Mouse (Mus musculus): ENCODE data around the gene Psenen.

The Psenen gene

DNA sequence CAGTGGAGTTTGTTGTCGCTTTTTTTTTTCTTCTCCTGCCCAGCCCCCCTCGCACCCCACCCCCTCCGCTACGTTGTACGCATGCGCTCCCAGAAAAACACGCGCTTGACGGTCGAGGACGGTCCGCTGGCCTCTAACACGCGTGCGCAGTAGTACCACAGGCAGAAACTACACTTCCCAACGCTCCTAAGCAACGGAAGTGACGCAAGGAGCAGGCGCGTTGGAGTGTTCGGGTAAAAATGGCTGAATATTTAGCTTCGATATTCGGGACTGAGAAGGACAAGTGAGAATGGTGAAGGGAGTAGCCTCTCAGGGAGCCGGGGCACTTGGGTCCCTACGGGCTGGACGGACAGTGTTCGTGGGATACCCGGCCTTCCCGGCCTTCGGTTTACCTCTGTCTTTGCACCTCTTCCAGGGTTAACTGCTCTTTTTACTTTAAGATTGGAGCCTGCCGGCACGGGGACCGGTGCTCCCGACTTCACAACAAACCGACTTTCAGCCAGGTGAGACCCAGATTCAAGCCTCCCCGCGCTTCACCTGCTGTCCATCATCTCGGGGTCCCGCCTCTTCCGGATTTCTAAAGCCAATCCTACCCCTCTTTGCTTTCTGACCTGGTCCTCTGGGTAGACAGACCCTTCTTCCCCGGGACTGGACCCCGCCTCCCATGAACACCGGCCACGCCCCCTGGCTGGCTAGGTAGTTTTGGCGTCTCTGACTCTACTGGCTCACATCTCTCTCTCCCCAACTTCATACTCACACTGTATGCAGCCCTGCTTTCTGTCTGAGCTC lies at the start of gene Psenen, which contains the start of the genes U2af1l4 and Gm49396:
Gene Psenen, minus strand, starts transcription at position 511 of the 789 bp plus-strand sequence.
Gene U2af1l4, plus strand, starts transcription at position 185 of the 789 bp plus-strand sequence.
Gene Gm49396, plus strand, starts transcription at position 228 of the 789 bp plus-strand sequence.
- peak; percentile 99 for DNase-seq (ENCODE audit: low read depth, low spot score)

DNA sequence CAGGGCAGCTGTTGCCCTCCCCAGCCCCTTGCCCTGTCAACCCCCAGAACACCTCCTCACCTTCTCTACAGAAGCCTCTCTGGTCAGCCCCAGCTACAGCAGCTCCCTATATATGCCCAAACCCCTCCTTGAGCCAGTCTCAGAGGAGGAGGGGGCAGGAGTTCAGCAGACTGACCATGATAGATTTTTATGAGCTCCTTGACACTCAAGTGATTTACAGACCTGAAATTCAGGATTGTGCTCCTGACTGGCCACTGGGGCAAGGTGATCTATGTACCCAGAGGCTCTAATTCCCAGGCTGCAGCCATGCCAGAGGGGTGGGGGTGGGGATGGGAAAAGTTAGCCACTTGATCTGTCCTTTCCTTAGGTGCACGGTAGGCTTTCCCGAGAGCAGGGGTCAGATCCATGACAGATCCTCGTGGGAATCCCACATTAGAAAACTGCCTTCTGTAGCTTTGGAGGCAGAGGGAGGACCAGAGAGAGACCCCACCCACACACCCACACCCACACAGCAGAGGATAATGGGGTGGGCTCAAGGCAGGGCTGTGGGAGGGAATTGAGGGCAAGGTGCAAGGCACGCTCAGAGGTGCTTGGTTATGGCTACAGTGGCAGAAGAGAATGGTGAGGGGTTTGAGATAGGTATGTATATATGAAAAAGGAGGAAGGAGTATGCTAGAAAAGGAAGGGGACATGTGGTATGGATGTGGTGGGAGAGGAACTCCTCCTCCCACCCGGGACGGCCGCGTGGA lies 49.4 kb upstream of the Psenen start, which contains the start of gene Upk1a:
Gene Upk1a, minus strand, starts transcription at position 194 of the 749 bp plus-strand sequence.
- DNase-seq (ENCODE audit: low read depth, low spot score) = no peak

DNA sequence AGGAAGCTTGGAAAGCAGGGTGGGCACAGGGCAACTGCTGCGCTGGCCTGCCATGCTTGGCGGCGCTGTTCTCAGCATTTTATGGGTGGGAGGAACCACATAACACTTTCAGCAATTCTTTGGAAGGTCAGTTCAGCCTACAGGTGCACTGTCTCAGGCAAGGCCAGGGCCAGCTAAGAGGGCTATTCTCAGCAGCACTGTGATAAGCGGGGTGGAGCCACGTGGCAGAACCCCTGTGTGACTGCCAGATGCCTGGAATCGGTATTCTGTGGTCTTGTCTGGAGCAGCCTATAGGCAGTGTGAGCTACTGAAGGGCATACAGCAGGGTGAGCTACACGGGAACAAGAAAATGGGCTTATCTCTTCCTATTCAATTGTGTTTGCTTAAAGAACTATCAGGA lies 46.6 kb upstream of the Psenen start:
- no peak for DNase-seq (ENCODE audit: low read depth, low spot score)

DNA sequence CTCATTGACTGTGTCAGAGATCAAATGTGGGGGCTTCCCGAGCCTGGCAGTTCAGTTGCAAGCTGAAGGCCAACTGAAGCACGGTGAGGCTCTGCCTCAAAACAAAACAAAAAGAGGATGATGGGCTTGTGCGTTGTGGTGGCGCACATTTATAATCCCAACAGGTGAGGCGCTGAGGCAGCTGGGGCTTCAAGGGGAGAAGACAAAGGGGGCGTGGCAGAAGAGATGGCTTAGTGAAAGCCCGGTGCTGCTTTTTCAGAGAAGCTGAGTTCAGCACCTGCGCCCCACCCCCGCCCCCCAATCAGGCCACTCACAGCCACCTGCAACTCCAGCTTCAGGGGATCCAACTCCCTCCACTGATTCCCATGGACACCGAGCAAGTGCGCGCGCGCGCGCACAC lies 45.0 kb upstream of the Psenen start:
- no peak for DNase-seq (ENCODE audit: low read depth, low spot score)

DNA sequence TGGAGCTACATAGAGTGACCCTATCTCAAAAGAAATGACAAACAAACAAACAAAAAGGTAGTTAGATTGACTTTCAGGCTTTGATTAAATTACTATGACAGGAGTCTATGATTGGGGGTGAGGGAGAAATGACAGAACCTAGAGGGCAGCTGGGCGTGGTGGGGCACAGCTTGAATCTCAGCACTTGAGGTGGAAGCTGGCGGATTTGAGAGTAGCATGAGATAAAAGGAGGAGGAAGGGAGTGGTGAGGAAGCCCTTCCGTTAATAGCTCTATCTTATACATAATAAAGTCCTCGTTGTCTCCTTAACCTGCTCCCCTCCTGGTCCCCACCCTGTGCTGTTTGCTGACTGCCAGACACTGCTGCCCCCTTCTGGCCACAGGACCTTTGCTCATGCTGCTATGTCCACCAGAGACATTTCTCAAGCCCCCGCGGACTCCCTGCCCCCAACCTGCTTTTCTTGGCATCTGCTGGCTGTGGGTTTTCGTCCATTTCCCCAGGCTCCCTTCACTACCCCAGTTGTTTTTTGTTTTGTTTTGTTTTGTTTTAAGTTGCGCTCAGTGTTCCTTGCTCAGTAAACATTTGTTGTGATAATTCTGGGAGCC lies 44.4 kb upstream of the Psenen start:
- DNase-seq (ENCODE audit: low read depth, low spot score) = peak; percentile 60

DNA sequence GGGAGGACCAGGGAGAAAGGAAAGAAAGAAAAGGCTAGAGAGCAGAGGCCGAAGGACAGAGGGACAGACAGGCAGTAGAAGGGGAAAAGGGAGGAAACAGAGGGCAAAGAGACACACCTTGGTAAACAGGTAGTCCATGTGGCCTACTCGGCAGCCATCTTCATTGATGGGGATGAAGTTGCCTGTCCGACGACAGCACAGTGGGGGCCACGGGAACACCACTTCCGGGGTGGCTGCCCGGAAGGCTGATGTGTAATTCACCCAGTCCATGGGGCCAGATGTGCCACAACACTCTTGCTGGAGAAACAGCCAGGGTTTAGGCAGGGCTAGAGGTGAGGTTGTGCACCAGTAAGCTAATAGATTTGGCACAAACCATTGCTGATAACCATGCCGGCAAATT lies 41.5 kb upstream of the Psenen start:
- DNase-seq (ENCODE audit: low read depth, low spot score) = no peak

DNA sequence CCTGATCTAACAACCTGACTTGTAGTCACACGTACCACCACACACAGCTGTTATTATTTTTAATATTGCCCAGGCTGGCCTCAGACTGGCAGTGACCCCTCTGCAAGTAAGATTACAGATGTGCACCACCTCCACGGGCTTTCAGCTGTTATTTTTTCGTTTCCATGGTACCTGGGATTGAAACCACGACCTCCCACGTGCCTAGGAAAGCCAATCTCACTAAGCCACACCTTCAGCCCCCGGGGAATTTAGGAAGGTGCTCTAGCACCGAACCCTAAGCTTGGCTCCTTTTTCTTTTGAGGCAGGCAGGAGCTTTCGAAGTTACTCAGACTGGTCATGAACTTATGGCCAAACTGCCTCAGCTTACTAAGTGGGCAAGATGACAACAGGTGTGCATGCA lies 41.0 kb upstream of the Psenen start:
- no peak for DNase-seq (ENCODE audit: low read depth, low spot score)

DNA sequence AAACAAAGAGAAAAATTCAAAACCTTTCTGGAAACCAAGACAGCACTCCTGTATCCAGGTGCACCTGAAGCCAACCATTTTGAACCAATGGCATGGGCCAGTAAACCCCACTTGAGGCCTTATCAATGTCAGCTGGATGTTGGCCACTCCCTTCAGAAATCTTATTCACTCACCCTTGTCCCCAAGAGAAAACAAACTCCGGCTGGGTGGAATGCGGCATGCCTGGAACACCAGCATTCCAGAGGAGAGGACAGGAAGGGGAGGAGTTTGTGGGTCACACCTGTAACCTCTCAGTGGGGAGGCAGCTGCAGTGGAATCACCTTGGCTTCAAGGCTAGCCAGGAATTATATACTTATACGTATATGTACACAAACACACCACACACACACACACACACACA lies 39.2 kb upstream of the Psenen start:
- DNase-seq (ENCODE audit: low read depth, low spot score) = no peak

DNA sequence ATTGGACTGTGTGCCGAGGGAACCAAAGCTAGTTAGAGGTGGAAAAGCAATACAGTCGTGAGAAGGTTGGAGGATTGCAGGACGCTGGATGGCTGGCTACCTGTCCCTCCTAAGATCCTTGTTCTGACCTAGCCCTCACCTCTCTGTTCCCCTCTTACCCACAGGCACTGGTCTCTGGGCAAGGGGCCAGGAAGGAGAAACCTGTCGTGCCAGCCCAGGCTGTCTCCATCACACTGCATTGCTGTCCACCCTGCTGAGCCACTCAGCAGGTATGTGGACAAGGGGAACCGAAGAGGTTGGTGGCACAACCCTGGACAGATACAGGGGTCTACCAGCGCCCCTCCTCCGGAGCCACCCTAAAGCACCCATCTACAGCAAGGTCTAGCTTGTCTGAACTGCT lies 37.2 kb upstream of the Psenen start:
- DNase-seq (ENCODE audit: low read depth, low spot score) = no peak

DNA sequence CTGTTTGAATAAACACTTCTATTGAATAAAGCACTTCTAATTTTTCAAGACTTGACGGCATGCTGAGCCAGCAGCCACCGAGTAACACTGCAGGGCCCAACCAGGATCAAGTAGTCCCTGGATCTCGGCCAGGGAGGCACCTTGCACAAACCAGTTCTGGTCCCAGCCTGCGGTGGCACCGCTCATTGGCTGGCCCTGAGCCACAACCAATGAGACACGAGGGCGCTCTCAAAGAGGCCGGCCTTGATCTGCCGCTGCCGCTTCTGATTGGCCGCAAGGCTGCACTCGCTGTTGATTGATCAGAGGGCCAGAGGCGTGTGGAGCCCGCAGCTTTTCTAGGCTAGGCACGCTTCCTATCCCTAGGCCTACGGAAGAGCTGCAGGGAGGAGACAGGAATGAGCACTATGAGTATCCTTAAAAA lies 36.5 kb upstream of the Psenen start:
- peak; percentile 88 for DNase-seq (ENCODE audit: low read depth, low spot score)

DNA sequence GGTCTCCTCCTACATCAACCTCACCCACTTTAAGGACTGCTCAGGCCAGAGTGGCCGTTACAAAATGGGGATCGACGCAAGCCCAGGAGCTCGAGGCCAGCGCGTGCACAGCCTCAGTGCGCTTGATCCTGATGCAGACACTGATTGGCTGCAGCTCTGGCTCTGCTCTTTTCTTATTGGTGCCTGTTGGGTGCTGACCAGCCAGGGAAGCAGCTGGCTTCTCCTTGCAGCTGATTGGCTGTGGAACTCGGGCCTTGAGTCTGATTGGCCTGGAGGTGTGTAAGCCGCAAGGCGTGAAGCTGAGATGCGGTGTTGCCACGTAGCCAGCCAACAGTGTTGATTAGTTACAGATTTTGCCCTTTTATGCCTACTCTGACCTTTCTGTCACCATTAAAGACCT lies 35.4 kb upstream of the Psenen start, which contains the start of gene Zbtb32:
Gene Zbtb32, minus strand, starts transcription at position 124 of the 400 bp plus-strand sequence.
- no peak for DNase-seq (ENCODE audit: low read depth, low spot score)

DNA sequence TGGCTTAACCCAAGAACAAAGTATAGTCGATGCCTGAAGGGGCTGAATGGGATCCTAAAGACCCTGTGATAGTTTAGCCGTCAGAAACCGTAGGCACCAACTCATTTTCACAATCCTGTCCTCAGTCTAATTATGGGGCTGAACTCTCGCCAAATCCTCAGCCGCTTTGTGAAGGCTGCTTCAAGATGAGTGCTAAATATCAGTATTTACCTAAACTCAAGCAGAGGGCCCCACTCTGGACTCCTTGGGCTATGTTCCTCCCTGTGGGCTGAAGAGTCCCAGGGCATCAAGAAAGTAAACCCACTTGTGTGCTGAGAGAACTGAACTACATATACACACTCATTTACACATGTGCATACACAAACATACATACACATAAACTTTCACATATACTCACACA lies 33.4 kb upstream of the Psenen start:
- no peak for DNase-seq (ENCODE audit: low read depth, low spot score)

DNA sequence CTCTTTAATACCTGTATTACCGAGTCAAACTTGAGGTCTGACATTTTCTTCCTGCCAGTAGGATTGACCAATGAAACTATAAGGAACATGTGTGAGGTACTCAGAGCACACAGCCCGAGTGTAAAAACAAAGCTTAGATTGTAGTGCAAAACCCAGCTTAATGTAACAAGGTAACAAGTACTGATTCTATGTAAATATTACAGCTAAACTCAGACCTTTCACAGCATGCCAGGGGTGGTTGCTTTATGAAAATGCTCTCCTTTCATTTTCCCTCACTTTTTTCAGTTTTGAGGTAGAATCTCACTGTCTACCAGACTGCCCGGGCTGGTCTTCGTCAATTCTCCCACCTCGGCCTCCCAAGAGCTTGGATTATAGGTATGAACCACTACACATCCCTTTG lies 32.7 kb upstream of the Psenen start:
- no peak for DNase-seq (ENCODE audit: low read depth, low spot score)

DNA sequence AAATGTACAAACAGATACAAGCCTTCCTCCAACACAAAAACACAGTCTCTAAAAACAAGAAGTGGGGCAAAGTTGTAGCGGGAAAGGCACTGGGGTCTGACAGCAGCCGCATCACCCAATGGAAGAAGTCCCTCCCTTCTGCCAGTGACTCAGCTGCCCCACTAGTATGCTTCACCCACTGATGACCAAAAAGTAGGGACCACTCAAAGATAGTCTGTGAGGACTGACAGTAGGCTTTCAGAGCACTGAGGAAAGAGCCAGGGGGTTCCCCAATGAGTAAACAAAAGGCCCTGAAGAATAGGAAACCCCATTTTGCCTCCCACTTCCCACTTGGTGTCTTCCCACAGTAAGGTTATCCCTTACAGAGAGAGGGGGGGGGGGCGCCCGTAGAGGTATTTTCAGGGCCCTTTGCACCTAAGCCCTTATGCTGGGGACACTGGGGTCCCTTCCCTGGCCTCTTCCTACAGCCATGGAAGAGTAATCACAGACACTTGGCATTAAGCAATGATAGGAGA lies 31.1 kb upstream of the Psenen start:
- no peak for DNase-seq (ENCODE audit: low read depth, low spot score)

DNA sequence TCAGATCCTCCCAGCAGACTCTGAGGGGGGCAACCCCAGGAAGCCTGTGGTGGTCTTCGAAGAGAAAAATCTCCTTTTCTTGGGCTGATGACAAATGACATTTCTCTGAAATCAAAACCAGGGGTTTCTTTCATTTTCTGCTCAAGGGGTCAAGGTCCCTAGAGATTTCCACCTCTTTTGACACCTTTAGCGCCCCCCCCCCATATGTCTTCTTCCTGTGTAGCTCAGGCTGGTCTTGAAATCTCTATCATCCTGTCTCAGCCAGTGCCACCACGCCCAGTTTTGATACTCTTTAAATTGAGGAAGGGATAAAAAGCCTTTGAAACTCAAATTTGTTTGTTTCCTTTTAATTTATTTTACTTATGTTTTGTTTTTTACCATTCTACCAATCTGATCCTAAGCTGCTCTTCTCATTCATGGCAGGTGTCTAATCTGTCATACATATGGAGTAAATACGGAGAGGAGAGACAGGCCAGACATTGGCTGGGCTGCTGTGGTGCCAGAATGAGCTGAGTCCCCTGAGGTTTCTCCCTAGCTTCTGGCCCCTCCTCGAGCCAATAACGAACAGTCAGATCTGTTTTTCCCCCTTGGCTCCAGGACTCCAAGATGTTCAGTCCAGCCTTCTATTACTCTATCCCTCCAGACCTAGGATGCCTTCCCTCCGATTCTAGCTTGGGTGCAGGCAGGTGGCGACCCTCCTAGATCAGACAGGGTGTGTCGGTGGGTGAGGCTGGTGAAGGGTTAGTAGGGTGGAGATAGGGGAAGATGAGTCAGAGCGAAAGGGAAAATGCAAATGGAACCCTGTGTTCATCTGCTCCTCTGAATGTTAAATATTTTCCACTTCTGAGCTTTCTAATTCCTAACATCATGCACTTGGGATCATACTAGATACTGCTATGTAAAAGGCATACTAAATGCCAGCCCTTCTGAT lies 30.4 kb upstream of the Psenen start:
- DNase-seq (ENCODE audit: low read depth, low spot score) = no peak

DNA sequence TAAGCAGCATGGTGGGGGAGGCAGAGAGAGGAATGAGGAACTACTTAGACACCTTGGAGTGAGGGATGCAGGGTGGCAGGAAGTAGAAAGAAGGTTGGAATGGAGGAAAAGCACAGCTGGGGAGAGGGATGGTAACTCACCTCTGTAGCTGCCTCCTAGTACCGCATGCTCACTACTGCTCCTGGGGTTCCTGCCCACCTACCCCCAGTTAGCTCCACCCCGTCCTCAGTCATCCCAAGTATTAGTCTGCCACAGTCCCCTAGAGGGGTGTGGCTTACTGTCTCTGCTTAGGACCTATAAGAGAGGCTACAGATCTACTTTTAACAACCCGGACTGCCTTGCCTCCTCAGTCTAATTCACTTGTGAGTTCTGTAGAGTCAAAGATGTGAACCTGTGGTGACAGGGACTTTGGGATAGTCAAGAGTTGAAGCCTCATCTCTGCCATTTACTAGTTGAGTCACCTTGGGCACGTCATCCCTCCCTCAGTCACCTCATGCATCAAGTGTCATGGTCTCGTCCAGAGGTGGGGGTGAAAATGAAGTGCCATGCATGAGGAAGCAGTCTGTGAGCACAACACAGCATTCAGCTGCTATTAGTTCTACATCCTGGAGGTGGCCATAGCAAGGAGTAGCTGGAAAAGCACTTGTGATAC lies 29.5 kb upstream of the Psenen start:
- DNase-seq (ENCODE audit: low read depth, low spot score) = no peak

DNA sequence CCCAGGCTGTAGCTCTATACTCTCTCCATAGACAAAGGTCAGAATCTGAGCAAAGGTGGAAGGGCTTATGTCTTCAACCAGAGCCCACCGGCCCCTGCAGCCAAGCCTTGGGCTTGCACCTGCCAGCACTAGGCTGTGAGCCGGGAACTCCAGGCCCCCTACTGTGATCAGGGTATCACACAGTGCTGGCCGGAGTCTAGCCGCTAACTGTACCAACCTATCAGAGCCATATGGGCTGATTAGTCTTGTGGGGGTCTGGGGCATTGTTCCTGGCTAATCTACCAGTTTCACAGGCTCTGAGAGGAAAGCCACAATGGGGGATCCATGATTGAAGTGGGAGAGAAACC lies 28.2 kb upstream of the Psenen start:
- DNase-seq (ENCODE audit: low read depth, low spot score) = no peak

DNA sequence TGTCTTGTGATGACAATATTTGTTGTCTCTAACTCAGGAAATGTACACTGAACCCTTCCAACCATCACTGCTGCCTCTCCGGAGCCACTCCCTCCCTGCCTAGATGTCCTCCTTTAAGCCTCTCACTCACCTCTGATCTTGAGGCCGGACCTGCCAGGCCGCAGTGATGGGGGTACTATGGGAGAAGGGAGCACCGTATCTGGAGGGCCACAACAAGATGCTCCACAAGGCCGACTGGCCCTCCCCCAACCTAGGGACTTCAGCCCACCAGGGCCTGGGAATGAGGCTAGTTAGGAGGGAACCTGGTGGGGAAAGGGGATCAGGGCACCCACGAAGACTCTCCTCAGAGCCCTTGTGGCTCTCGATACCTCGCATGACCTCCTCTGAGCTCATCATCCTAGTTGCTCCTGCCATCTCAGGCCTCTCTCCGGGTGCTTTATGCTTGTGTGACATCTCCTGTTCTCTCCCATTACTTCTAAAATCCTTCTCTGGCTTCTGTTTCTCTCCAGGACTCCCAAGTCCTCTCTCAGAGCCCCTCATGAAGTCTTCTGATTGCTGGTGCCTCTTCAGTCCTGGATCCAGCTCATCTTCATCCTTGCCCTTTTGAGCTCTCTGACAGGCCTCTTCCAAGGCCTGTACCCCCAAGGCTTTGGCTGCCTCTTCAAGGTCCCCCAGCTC lies 27.6 kb upstream of the Psenen start:
- no peak for DNase-seq (ENCODE audit: low read depth, low spot score)

DNA sequence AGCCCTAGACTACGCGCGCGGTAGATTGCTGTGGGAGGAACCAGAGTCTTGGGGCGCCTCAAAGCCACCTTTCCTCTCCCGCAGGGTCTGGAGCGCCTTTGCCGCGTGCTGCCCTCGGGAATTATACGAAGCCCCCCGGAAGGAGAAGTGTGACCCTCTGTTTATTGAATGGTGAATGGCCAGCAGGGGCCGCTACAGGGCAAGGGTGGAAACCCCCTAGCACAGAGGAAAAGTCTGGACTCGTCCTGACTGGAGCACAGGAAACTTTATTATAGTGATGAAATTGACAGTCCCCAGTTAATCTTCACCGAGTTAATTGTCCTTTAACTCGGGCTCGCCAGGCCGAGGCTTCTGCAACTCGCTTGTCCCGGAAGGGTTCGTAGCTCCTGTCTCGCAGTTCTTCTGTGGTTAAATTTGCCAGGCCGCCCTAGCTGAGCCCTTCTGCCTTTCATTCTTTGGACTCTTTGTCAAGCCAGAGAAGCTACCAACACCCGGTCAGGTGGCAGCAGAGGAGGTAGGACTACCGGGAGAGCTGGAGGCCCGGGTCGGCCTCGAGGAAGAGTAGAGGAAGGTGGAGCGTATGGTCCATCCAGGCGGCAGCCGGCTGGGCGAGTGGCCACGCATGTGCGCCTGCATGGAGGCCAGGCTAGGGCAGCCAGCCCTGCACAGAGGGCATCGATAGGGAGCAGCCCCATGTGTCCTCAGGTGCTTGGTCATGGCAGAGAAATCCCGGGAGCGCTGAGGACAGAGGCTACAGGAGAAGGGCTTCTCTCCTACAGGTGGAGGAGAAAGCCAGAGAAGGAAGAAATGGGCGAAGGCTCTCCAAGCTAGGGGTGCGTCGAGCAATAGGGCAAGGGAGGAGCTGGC lies 26.2 kb upstream of the Psenen start:
- peak; percentile 89 for DNase-seq (ENCODE audit: low read depth, low spot score)
